Mouse (Mus musculus): Measurements from ENCODE around the gene Gnb1l.
A peak's percentile ranks its signal among the peaks of the same experiment; 100 is the strongest.
"Not testable (repeated sequence)": the region's sequence is repeated elsewhere in the genome, so short reads cannot be mapped to it uniquely, and the experiment has no call there.

Gnb1l gene

GRCm38 (mm10) chr16:18483839-18484238 lies 14.7 kb upstream of the Gnb1l start:
- no peak for DNase-seq (ENCODE audit: low read depth)

DNA sequence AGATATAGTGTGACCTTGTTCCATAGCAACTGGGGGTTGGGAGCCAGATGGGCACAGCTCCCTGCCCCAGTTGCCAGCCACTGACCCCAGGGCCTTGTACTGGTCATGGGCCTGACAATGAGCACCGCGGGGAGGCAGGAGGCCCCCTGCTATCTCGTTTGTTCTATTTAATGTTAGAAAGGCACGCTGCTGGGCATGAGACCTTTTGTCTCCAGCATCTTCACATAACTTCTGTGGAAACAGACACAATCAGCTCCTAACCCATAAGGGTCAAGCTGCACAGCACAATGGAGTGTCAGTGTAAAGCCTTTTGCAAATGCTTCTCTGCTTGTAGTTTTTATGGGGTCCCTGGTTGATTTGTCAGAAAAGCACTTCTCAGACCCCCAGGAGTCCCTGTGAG lies 14.1 kb upstream of the Gnb1l start:
- DNase-seq (ENCODE audit: low read depth) = no peak

DNA sequence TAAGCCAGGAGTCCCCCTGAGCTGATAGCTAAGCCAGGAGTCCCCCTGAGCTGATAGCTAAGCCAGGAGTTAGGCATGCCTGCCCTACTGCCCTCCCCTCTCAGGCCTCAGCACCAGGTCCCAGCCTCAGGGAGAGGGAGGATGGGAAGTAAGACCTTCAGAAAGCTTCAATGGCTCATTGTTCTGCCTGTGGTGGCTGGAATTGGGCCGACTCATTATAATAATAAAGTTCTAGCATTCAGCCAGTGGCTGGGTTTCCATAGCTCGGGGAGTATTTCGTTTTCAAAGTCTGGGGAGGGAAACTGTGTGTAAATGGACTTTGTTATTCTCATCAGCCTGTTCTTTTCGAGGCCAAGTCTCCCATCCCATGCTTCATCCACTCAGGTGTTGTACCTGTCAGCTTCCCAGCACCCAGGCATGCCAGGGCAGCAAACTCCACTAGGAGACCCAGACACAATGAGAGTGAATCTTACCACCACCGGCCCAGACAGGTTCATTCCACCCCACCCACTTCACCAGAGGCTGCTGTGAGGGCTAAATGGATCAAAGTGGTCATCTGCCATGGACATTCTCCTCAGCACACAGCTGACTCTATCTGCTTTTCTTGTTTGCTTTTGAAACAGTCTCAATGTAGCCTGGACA lies 13.6 kb upstream of the Gnb1l start:
- no peak for DNase-seq (ENCODE audit: low read depth)

GRCm38 (mm10) chr16:18486126-18486525 lies 12.4 kb upstream of the Gnb1l start:
- DNase-seq (ENCODE audit: low read depth) = peak; percentile 29

DNA sequence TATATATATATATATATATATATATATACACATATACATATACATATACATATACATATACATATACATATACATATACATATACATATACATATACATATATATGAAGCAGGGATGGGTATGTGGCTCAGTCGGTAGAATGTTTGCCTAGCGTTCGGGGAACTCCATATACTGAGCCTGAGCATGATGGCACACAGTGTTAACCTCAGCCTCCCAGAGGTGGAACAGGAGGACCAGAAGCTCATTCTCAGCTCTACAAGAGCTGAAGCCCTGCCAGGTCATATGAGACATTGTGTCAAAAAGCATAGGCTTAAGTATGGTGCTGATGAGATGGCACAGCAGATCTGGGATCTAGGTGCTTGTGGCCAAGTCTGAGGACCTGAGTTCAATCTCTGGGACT lies 8.2 kb upstream of the Gnb1l start:
- DNase-seq (ENCODE audit: low read depth) = no peak

GRCm38 (mm10) chr16:18490894-18491293 lies 7.6 kb upstream of the Gnb1l start:
- no peak for DNase-seq (ENCODE audit: low read depth)

- peak; percentile 67 for DNase-seq (ENCODE audit: low read depth)
Observed at GRCm38 (mm10) chr16:18497865-18498515, 523 bp upstream of the Gnb1l start.

GRCm38 (mm10) chr16:18498996-18499395 lies 483 bp downstream of the Gnb1l start:
- no peak for DNase-seq (ENCODE audit: low read depth)

DNA sequence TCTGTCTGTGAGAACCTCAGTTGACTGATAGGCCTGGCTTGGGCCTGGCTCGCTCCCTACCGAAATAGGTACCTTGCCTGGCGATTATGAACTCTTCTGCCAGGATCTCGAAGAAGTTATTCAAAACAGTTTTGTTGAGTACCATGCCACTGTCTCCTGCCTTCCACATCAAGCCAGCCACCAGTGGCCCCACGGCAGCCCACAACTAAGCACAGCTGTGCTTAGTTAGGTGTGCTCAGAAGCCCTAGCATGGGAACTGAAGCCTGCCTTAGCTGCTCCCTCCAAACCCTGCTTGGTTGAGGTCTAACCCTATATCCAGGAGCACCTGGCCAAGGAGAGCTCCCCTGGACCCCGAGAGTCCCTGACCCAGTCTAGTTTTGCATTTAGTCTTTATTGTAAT lies 3.0 kb downstream of the Gnb1l start:
- no peak for DNase-seq (ENCODE audit: low read depth)

DNA sequence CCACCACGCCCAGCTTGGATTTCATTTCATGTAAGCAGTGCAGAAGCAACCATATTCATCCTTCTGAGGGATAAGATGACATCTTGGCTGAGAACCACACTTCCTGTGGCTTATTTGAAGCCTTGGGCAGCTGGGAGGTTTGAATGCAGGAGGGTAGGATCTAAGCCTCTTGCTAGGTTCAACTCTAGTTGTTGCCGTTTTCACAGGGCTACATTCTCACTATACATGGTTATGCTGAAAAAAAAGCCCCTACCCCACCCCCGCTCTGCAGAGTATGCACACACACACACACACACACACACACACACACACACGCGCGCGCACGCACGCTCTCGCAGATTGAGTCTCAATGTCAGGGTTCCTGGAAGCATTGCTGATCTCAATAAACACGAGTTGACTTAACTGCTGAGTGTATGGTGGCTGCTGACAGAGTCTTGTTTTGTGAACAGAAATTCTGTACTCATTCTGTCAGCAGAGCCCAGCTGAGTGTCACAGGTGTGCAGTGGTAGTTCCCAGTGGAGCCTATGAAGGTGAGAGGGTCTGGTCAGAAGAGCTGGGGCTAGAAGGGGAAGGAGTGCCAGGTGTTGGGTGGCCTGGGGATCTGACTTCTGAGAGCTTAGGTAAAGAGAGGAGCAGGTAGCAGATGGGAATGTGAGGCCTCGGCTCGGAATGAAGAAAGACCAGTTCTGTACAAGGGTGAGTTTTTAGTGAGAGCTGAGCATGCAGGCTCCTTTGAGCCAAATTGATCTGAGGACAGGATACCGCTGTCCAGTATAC lies 5.2 kb downstream of the Gnb1l start:
- DNase-seq (ENCODE audit: low read depth) = peak; percentile 17

DNA sequence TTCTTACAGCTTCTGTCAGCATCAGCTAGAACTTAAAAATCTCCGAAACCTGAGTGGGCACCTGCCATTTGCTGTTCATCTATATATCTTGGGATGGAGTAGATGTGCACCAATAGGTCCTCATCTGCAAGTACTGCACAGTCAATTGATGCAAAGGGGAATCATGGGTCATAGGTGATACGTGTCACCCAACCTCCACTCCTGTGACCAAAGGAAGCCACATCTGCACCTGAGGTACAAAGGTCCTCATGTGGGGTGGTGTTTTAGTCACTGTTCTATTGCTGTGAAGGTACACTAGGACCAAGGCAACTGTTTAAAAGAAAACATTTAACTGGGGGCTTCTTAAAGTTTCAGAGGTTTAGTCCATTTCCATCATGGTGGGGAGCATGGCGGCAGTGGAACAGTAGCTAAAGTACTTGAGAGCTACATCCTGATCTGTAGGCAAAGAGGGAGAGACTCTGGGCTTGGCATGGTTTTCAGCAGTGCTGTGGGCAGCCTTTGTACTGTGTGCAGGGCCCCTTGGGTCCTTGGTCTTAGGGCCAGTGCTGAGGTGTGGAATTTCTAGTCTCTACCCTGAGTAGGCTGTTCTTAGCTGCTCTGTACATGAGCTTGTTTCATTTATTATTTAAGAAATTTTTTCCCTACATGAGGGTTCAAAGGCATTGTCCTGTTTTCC lies 8.1 kb downstream of the Gnb1l start:
- no peak for DNase-seq (ENCODE audit: low read depth)

DNA sequence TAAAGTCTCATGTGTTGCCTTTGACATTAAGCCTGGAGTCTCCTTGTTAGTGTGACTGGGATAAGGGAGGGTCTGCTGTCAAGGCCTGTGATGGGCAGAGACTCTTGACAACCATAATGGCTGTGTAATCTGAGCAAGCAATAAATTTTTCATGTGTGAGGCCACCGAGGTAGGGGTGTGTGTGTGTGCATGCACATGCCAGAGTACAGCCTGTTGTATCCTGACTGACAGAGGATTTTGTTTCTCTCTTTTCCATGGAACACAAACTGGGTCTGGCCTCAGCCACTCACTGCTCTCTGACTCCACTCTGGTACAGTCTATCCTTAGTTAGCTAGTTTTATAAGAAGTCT lies 8.7 kb downstream of the Gnb1l start:
- DNase-seq (ENCODE audit: low read depth) = no peak

GRCm38 (mm10) chr16:18511741-18512140 lies 13.2 kb downstream of the Gnb1l start:
- no peak for DNase-seq (ENCODE audit: low read depth)

- no peak for DNase-seq (ENCODE audit: low read depth)
Observed at GRCm38 (mm10) chr16:18513508-18513907, 15.0 kb downstream of the Gnb1l start.

DNA sequence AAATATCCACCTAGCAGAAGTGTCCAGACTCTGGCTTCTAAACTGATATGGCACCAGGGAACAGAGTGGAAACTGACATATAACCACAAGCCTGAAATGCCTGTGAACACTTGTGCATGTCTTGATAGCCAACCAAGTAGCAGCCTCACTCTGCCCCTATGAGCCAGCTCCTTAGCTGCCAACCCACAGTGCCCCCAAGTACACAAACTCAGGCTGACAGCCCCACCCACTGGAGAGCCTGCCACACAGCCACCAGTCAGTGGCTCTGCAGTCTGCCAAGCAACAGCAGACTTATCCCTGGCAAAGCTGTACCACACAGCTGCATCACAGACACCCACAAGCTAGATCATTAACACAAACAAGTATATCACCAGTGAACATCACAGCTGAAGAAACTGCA lies 19.6 kb downstream of the Gnb1l start:
- DNase-seq (ENCODE audit: low read depth) = peak; percentile 55

GRCm38 (mm10) chr16:18523563-18524245 lies 25.2 kb downstream of the Gnb1l start:
- no peak for DNase-seq (ENCODE audit: low read depth)

GRCm38 (mm10) chr16:18528656-18529055 lies 30.1 kb downstream of the Gnb1l start:
- DNase-seq (ENCODE audit: low read depth) = no peak

DNA sequence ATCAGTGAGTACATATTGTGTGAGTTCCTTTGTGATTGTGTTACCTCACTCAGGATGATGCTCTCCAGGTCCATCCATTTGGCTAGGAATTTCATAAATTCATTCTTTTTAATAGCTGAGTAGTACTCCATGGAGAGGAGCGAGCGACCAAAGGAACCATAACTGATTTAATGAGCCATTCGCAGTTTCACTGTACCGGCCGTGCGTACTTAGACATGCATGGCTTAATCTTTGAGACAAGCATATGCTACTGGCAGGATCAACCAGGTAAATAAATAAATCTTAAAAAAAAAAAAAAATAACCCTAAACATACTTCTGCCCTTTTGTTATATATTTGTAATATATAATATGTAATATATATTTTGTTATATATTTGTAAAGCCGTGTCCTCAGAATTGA lies 34.5 kb downstream of the Gnb1l start:
- not testable (repeated sequence) for DNase-seq (ENCODE audit: low read depth)

GRCm38 (mm10) chr16:18537407-18537990 lies 39.0 kb downstream of the Gnb1l start:
- DNase-seq (ENCODE audit: low read depth) = no peak

- no peak for DNase-seq (ENCODE audit: low read depth)
Observed at GRCm38 (mm10) chr16:18539281-18539680, 40.8 kb downstream of the Gnb1l start.

DNA sequence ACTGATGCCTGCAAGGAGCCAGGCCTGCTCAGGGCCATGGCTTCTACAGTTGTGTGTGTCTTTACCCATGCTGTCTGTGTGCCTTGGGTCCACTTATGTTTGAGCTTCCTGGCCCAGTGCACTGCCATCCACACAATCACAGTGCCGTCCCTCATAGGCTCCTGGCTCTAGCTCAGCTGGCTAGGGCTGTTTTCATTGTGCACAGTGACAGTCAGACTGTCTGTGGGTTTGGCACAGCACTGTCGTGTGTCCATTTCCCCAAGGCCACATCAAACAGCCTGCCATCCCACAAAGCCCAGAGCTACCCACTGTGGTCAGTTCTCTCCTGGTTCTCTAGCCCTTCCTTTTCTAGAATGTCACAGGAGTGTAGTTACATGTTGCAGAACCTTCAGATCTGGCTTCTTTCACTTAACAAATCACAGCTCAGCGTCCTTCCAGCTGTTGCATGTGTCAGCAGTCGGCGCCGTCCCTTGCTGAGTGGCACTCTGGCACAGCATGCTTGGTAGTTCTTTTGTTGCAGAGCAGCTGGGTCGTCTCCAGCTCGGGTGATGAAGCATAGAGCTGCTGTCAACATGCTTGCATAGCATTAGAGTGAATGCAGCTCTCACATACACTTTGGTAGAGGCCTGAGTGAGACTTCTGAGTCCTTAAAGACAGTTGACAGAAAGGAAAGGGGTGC lies 44.8 kb downstream of the Gnb1l start:
- no peak for DNase-seq (ENCODE audit: low read depth)

Data from 416B (cell line).